Mouse (Mus musculus): Measurements from ENCODE around the gene Tank.
A peak's percentile ranks its signal among the peaks of the same experiment; 100 is the strongest.

The Tank gene

GRCm38 (mm10) chr2:61578433-61578832 is at the start of gene Tank:
Gene Tank, plus strand, starts transcription at chr2:61578585.
- DNase-seq (ENCODE audit: low read depth in 2 of 2, low spot score in 2 of 2): peak; percentile 18 to 26

- no peak for DNase-seq (ENCODE audit: low read depth in 2 of 2, low spot score in 2 of 2)
These were observed 46.1 kb upstream of the Tank start for GRCm38 (mm10) chr2:61532326-61532725.

GRCm38 (mm10) chr2:61533131-61533530 is 45.3 kb upstream of the Tank start:
- DNase-seq (ENCODE audit: low read depth in 2 of 2, low spot score in 2 of 2): no peak

- no peak for DNase-seq (ENCODE audit: low read depth in 2 of 2, low spot score in 2 of 2)
These were observed 41.5 kb upstream of the Tank start for GRCm38 (mm10) chr2:61536901-61537300.

GRCm38 (mm10) chr2:61539378-61539777 is 39.0 kb upstream of the Tank start:
- no peak for DNase-seq (ENCODE audit: low read depth in 2 of 2, low spot score in 2 of 2)

GRCm38 (mm10) chr2:61542426-61542825 is 36.0 kb upstream of the Tank start:
- no peak for DNase-seq (ENCODE audit: low read depth in 2 of 2, low spot score in 2 of 2)

GRCm38 (mm10) chr2:61545666-61546065 is 32.7 kb upstream of the Tank start:
- no peak for DNase-seq (ENCODE audit: low read depth in 2 of 2, low spot score in 2 of 2)

- no peak for DNase-seq (ENCODE audit: low read depth in 2 of 2, low spot score in 2 of 2)
These were observed 30.4 kb upstream of the Tank start for GRCm38 (mm10) chr2:61548021-61548420.

GRCm38 (mm10) chr2:61551680-61552079 is 26.7 kb upstream of the Tank start:
- no peak for DNase-seq (ENCODE audit: low read depth in 2 of 2, low spot score in 2 of 2)

- DNase-seq (ENCODE audit: low read depth in 2 of 2, low spot score in 2 of 2): no peak
These were observed 23.0 kb upstream of the Tank start for GRCm38 (mm10) chr2:61555367-61555766.

GRCm38 (mm10) chr2:61555825-61556224 is 22.6 kb upstream of the Tank start:
- DNase-seq (ENCODE audit: low read depth in 2 of 2, low spot score in 2 of 2): no peak

GRCm38 (mm10) chr2:61556639-61557038 is 21.7 kb upstream of the Tank start:
- DNase-seq (ENCODE audit: low read depth in 2 of 2, low spot score in 2 of 2): no peak

- DNase-seq (ENCODE audit: low read depth in 2 of 2, low spot score in 2 of 2): no peak
These were observed 20.4 kb upstream of the Tank start for GRCm38 (mm10) chr2:61557848-61558471.

- DNase-seq (ENCODE audit: low read depth in 2 of 2, low spot score in 2 of 2): no peak
These were observed 17.3 kb upstream of the Tank start for GRCm38 (mm10) chr2:61561058-61561457.

- no peak for DNase-seq (ENCODE audit: low read depth in 2 of 2, low spot score in 2 of 2)
These were observed 15.2 kb upstream of the Tank start for GRCm38 (mm10) chr2:61563202-61563601.

GRCm38 (mm10) chr2:61567045-61567783 is 11.2 kb upstream of the Tank start:
- DNase-seq (ENCODE audit: low read depth in 2 of 2, low spot score in 2 of 2): no peak

GRCm38 (mm10) chr2:61569181-61569580 is 9.2 kb upstream of the Tank start:
- no peak for DNase-seq (ENCODE audit: low read depth in 2 of 2, low spot score in 2 of 2)

GRCm38 (mm10) chr2:61571343-61571955 is 6.9 kb upstream of the Tank start:
- no peak for DNase-seq (ENCODE audit: low read depth in 2 of 2, low spot score in 2 of 2)

- no peak for DNase-seq (ENCODE audit: low read depth in 2 of 2, low spot score in 2 of 2)
These were observed 1.9 kb upstream of the Tank start for GRCm38 (mm10) chr2:61576497-61576896.

- no peak for DNase-seq (ENCODE audit: low read depth in 2 of 2, low spot score in 2 of 2)
These were observed 1.3 kb upstream of the Tank start for GRCm38 (mm10) chr2:61576928-61577695.

GRCm38 (mm10) chr2:61577696-61578062 is 706 bp upstream of the Tank start:
- DNase-seq (ENCODE audit: low read depth in 2 of 2, low spot score in 2 of 2): no peak

Data from CD8-positive naive resting alpha-beta T cell, adult 2 months (primary cell).